Mouse (Mus musculus) liver, postnatal 0 days (tissue): ENCODE measurements around the gene Btg2. TPM values are rescaled to one million over a fixed set of nuclear protein-coding genes. Genes with fewer than 3 reads are reported as not detected.

ENCODE experiments used
- ATAC-seq: fragments of 200-750 bp; cut with Nextera tagmentation; 2 replicates; pipeline ENCODE4 v1.8.0; 2017; ENCODE audit warnings: mild to moderate bottlenecking, moderate library complexity
- DNase-seq: peaks from one replicate; pipeline ENCODE4 v3.0.0-alpha.2; 2016
- H3K27ac ChIP-seq: fragments of 300-500 bp; sonication (generic); 2 replicates; pipeline ENCODE4 v1.5.1; 2014; ENCODE audit warnings: antibody characterized with exemption, moderate library complexity, mild to moderate bottlenecking, low read depth
- H3K27me3 ChIP-seq: fragments of 300-500 bp; sonication (generic); 2 replicates; pipeline ENCODE4 v1.6.1; 2014; ENCODE audit warnings: low read length, control low read depth, mixed read lengths; ENCODE audit not compliant: insufficient read depth
- H3K36me3 ChIP-seq: fragments of 300-500 bp; sonication (generic); replicated peaks from 2 replicates; pipeline ENCODE4 v1.6.1; 2014; ENCODE audit warnings: mild to moderate bottlenecking, control low read depth, low read length, moderate library complexity, mixed read lengths; ENCODE audit not compliant: insufficient read depth
- H3K4me1 ChIP-seq: fragments of 300-500 bp; sonication (generic); 2 replicates; pipeline ENCODE4 v1.6.1; 2014; ENCODE audit warnings: antibody characterized with exemption, mild to moderate bottlenecking, control low read depth; ENCODE audit not compliant: insufficient read depth
- H3K4me2 ChIP-seq: fragments of 300-500 bp; sonication (generic); 2 replicates; pipeline ENCODE4 v1.6.1; 2014; ENCODE audit warnings: low read depth, mild to moderate bottlenecking, low read length, moderate library complexity, mixed read lengths
- H3K4me3 ChIP-seq: fragments of 300-500 bp; sonication (generic); 2 replicates; pipeline ENCODE4 v1.5.1; 2014; ENCODE audit warnings: low read depth, low read length
- H3K9ac ChIP-seq: fragments of 300-500 bp; sonication (generic); replicated peaks from 2 replicates; pipeline ENCODE4 v1.6.1; 2014; ENCODE audit warnings: mild to moderate bottlenecking, moderate library complexity
- H3K9me3 ChIP-seq: fragments of 300-500 bp; sonication (generic); 2 replicates; pipeline ENCODE4 v1.6.1; 2016; ENCODE audit warnings: mild to moderate bottlenecking, control low read depth, low read length, mixed read lengths
- CTCF ChIP-seq: sonication (generic); IDR thresholded peaks from 2 replicates; pipeline ENCODE4 v1.5.1; 2016; ENCODE audit warnings: antibody characterized with exemption, low read depth
- EP300 ChIP-seq: IDR thresholded peaks from 2 replicates; pipeline ENCODE4 v1.6.1; 2016; ENCODE audit warnings: antibody characterized with exemption, low read depth, mild to moderate bottlenecking
- WGBS: fragments of 180-500 bp; shearing (Covaris S2); extraction: QIAGEN DNeasy Blood & Tissue Kit; methylation state at CpG from one replicate; pipeline ENCODE4 v1.1.7; 2014; ENCODE audit not compliant: insufficient replicate concordance; 5-methylcytosine and 5-hydroxymethylcytosine counted together
- polyA plus RNA-seq: library from polyadenylated mRNA; unstranded; fragments of >200 nt; fragmentation: Nextera tagmentation; extraction: Ambion mirVana; gene quantifications from 2 replicates; pipeline ENCODE4 v1.2.1, GENCODE M21; 2015

Gene Btg2
- polyA plus RNA-seq, 1 experiment from 2014 or later, result 62.6 TPM

DNA sequence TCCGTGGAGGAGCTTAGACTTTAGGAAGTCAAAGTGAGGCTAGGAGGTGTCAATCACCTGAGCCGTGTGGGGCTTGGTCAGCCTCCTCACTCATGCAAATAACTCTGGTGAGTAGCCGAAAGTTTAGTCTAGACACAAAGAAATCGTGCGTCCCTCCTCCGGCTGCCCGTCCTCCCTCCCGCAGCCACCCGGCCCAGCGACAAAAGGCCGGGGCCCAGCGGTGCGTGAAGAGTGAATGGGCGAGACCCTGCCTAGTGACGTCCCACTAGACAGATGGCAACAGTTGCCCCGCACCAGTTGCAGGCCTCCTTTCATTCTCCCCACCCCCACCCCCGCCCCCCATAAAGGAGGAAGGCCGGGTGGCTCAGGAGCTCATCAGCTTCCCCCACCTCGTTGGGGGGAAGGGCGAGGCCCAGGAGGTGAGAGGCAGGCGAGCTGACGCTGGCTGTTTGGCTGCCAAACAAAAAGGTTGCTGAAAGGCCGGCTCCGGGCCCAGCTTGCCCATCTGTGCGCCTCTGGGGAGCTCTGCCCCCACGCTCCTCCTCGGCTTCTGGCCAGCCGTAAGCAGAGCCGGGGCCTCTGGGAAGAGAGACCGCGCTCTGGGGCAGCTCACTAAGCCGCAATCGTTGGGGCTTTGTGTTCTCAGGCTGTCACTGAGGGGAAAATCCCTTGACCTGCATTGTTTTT is 15.7 kb downstream of the Btg2 start:
- peak; percentile 79 for DNase-seq
- WGBS, result 5% methylated on average over 33 of the region's 33 CpGs
- TF ChIP-seq EP300 (no peak), CTCF (no peak)

DNA sequence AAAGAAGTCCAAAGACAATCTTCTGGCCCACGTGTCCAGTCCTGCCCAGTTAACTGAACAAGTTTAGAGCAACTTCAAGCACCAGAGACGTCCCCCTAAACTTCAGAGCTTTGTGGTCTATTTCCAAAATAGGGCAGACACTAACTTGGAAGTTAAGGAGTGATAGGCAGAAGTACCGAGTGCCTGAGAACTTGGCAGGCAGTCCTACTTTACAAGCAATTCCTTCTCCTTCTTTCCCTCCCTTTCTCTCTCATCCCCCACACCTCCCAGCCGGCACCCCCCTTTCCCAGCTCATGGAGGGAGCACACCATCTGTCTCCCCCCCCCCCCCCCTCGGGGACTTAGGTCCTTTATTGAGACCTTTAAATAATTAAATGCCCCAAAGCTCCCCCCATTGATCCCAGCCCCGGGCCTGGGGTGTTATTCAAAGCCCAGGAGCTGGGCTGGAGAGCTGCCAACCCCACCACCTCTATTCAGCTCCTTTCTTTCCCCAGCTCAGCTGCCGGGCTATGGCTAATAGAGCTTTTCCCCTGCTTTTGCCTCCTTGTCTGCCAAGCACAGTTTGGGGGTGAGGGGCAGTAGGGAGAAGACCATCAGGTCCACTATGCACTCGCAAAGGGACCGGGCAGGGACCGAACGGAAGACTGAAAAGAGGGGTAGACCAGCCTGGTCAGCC is 16.4 kb downstream of the Btg2 start:
- H3K4me2 ChIP-seq, result peak overlapping the region; percentile 58
- H3K9ac ChIP-seq, result peak overlapping the region; percentile 66
- WGBS, result 32% methylated on average over 11 of the region's 11 CpGs
- peaks cover 91% of the 10 kb centered on the region for H3K4me1 ChIP-seq
- H3K9me3 ChIP-seq, result no peaks in the 10 kb centered on the region
- no peak for ATAC-seq
- 0 out of 2 replicates have a peak, but pooled peaks cover 2% of the 10 kb centered on the region for H3K27me3 ChIP-seq
- TF ChIP-seq EP300, result no peak
- no peak for TF ChIP-seq CTCF
- peak overlapping the region; percentile 96 for H3K27ac ChIP-seq
- peak overlapping the region; percentile 19; the same call in 1 of the 2 replicates for H3K4me3 ChIP-seq
- no peaks in the 10 kb centered on the region for H3K36me3 ChIP-seq
- DNase-seq, result no peak

More for the DNA sequence above, 15.7 kb downstream of the Btg2 start:
- H3K4me2 ChIP-seq, result peak overlapping the region; percentile 58
- H3K4me1 ChIP-seq, result peaks cover 84% of the 10 kb centered on the region
- ATAC-seq, result no peak
- H3K9ac ChIP-seq, result peak overlapping the region; percentile 66
- H3K36me3 ChIP-seq, result no peaks in the 10 kb centered on the region
- peak overlapping the region; percentile 96 for H3K27ac ChIP-seq
- 0 out of 2 replicates have a peak, but pooled peaks cover 2% of the 10 kb centered on the region for H3K27me3 ChIP-seq
- peak overlapping the region; percentile 19 for H3K4me3 ChIP-seq
- no peaks in the 10 kb centered on the region for H3K9me3 ChIP-seq

DNA sequence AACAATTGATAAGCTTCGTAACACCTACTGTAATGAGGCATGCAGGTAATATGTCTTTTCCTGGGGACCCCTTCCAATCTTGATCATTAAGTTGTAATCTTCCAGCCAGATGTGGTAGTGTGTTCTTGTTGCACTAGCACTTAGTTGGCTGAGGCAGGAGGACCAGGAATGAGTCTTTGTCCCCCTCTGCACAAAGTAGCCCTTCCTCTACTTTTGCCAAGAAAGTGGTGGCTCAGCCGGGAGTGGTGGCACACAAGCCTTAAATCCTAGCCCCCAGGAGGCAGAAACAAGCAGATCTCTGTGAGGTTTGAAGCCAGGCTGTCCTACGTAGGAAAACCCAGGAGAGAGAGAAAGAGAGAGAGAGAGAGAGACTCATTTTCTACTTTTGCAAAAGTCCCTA is 17.0 kb downstream of the Btg2 start:
- Histone ChIP-seq H3K4me2 (peak overlapping the region; percentile 76), H3K4me3 (no peak overlapping the region), H3K27ac (peak overlapping the region; percentile 96; the same call in 1 of the 2 replicates), H3K36me3 (no peaks in the 10 kb centered on the region), H3K27me3 (0 out of 2 replicates have a peak, but pooled peaks cover 2% of the 10 kb centered on the region), H3K4me1 (peaks cover 89% of the 10 kb centered on the region), H3K9ac (peak overlapping the region; percentile 66; the same call in 1 of the 2 replicates), H3K9me3 (no peaks in the 10 kb centered on the region)
- ATAC-seq, result no peak
- no peak for DNase-seq
- TF ChIP-seq EP300 (no peak), CTCF (no peak)
- WGBS, result 78% methylated on average over 3 of the region's 3 CpGs

DNA sequence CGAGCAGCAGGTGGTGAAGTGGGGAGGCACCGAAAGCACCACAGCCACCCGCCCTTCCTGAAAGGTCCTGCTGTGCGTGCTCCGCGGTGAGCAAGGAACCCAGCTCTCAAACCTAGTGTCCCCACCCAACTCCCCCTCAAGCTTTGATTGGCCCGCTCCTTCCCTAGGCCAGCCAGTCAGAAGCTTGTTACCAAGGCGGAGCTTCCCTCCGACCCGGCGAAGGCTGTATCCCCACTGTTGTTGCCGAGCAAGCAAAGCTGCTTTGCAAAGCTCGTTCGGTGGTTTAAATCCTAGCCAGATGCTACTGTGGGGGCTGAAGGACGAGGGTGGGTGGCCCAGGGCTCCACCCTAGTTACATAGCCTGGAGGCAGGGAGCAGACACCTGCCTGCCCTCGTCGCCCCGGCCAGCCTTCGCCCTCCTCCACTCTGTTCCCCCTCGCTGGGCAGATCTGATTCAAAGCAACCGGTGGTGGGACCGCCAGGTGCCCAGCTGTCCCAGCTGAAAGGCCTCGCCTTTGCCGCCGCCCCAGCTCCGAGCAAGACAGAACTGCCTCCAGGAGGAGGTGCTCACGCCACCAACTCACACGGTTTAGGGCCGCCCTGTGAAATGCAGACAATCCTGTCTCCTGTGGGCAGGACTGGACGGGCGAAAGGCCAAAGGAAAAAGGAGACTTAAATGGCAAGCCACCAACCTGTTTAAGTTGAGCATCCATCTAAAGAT is 17.9 kb downstream of the Btg2 start:
- H3K27me3 ChIP-seq, result 0 out of 2 replicates have a peak, but pooled peaks cover 2% of the 10 kb centered on the region
- H3K9me3 ChIP-seq, result no peaks in the 10 kb centered on the region
- WGBS, result 5% methylated on average over 31 of the region's 31 CpGs
- peak overlapping the region; percentile 76 for H3K4me2 ChIP-seq
- DNase-seq, result peak; percentile 90
- no peaks in the 10 kb centered on the region for H3K36me3 ChIP-seq
- TF ChIP-seq CTCF, result peak; percentile 62
- peak; percentile 28 for TF ChIP-seq EP300
- peaks cover 83% of the 10 kb centered on the region for H3K4me1 ChIP-seq
- peak overlapping the region; percentile 33 for H3K4me3 ChIP-seq
- peak overlapping the region; percentile 96 for H3K27ac ChIP-seq
- ATAC-seq, result peak; percentile 78
- peak overlapping the region; percentile 63 for H3K9ac ChIP-seq

DNA sequence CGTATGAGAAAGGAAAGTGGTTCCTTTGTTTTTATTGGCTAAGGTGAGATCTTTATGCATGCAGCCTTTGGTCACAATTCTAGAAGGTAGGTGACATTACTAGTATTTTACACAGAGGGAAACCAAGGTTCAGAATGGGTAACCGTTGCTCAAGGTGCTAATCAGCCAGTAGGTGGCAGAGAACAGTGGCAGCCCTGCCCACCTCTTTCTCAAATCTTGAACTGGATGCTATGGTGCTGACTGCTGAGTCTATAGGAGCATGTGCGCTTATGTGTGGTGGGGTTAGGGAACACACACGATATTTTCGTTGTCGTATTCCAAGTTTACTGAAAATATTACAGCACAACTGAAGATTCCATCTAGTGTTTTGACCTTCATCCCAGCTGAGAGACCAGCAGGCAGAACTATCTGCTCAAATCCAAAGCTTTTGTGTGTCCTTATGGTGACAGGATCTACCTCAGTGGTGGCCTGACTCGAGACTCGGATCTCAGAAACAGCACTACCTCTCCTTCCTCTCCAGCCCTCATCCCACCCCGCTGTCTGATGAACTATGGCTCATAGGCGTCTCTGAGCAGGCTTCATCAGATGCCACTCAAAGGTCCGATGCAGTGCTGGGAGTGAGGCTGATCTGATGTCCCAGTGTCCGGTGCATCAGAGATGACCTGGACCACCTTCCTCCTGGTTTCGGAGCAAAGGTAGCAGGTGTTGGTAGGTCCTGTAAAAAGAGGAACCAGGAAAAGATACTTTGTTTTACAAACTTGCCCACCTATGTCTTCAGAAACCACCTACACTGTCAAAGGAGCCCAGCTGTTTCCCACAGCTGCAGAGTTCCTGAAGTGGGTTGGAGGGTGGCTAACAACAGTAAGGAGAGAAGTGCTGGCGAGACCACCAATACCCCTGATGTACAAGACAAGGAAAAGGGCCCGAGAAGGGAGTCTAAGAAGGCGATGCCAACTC is 18.9 kb downstream of the Btg2 start:
- H3K27me3 ChIP-seq, result 0 out of 2 replicates have a peak, but pooled peaks cover 2% of the 10 kb centered on the region
- peaks cover 81% of the 10 kb centered on the region for H3K4me1 ChIP-seq
- ATAC-seq, result no peak
- 53% methylated on average over 16 of the region's 16 CpGs for WGBS
- DNase-seq, result no peak
- peak; percentile 87 for TF ChIP-seq CTCF
- no peak for TF ChIP-seq EP300
- H3K9ac ChIP-seq, result peak overlapping the region; percentile 63
- H3K9me3 ChIP-seq, result no peaks in the 10 kb centered on the region
- H3K4me2 ChIP-seq, result peak overlapping the region; percentile 76
- peak overlapping the region; percentile 33 for H3K4me3 ChIP-seq
- H3K36me3 ChIP-seq, result no peaks in the 10 kb centered on the region
- peak overlapping the region; percentile 96 for H3K27ac ChIP-seq
